Mouse (Mus musculus) kidney, postnatal 25 days (tissue): ENCODE data around the gene H2al1c.
"Not testable (repeated sequence)": the region's sequence is repeated elsewhere in the genome, so short reads cannot be mapped to it uniquely, and the experiment has no call there.

Experiments
- DNase-seq, 2 experiments: peaks; one replicate each; pipeline ENCODE4 v3.0.0; 2021; ENCODE audit warnings: mixed read lengths in 2 of 2

The H2al1c gene

DNA sequence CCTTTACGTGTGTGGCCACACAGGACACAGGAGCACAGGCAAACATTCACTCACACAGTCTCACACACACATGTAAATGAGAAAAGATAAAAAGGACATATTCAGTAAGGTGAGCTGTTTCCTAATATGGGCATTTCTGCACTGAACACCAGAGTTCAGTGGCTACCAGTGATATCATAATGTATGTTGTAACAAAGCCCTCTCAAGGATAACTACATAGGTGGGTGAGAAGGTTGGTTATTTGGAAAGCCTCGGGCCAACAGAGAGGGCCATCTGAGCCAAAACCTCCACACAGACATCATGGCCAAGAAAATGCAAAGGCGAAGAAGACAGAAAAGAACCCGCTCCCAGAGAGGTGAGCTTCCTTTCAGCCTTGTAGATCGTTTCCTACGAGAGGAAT, at the start of gene H2al1c:
H2al1c (plus strand) TSS at position 301 of the 400 bp plus-strand sequence.
- DNase-seq, result not testable (repeated sequence)

DNA sequence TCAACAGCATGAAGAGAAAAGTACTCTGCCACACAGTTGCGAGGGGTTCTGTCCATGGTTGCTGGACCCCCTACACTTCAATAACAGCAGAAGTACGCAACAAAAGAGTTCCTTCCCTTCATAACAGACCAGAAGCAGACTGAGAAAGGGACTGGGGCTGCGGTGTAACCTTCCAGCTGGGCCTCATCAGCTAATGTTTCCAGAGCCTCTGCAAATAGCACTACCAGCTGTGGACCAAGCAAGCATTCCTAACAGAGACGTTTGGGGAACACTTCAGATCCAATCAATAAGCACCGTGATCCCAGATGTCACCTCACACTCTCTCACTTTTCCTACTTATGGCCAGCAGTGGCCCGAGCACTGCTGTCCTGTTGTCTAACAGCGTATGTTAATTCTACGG, 40.5 kb upstream of the H2al1c start:
- DNase-seq, result no peak

DNA sequence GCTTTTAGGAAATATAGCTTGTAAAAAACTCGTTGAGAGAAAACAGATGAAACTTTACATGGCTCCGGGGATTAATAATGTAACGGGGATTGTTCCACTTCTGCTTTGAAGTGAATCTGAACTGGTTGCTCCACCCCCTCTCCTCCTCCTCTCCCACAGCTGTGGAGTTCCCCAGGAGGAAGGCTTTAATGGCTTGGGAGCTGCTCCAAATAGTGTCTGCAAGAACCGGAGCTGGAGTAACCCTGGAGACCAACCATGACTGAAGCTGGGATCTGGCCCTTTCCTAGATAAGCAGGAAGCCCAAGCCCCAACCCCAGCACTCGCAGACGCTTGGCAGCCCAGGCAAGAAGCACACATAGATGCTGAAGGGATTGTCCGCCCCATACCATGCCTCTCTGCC, 37.7 kb upstream of the H2al1c start:
- DNase-seq, result peak; percentile 35 to 46

DNA sequence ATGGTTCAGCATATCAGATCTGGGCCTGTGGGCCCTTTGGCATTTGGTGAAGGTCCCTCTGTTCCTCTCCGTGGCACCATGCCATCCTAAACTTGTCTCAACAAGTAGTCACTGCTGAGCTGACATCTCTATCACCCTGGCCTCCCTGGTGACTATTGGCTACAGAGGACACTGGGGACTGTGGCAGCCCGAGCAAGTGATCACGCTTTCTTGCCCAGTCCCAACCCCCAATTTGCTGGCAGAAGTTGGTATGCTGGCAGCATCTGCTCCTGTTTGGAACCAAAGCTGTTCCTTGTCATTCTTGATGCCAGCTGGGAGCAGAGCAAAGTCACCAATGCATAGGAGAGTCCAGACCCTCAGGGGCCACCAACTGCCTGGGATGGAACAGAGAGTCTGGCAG, 36.4 kb upstream of the H2al1c start:
- DNase-seq, result no peak

DNA sequence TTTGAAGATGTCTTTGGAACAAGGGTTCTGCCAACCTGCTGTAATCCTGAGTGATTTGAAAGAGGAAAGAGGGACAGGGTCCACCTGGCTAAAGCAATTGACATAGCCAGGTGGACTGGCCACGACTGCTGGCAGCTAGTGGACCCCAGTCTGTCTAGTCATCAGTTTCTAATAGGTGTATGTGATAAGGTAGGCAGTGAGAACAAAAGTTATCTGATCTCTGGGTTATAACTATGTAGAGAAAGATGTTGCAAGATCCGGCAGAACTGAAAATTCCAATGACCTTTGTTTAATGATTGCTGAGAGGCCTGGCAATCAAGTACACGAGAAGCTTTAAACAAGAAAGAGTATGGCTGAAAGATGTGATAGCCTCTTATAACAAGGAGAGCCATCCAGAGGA, 32.3 kb upstream of the H2al1c start:
- DNase-seq, result no peak

DNA sequence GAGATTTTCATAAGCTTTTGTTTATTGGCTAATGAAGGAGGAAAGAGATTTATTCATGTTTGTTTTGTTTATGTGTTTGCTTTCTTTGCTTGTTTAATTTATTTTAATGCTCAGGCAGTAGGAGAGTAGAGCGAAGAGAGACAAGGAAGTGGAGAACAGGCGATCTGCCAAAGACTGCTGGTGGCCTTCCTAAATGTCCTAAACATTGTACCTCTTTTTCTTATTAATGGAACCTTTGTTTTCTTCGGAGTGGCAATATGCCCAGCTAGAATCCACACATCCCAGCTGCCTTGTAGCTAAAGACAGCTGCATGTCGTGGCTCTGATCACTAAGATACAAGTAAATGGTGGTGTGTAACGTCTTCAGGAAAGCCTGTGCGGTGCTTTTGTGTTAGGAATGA, 28.4 kb upstream of the H2al1c start:
- DNase-seq, result no peak

DNA sequence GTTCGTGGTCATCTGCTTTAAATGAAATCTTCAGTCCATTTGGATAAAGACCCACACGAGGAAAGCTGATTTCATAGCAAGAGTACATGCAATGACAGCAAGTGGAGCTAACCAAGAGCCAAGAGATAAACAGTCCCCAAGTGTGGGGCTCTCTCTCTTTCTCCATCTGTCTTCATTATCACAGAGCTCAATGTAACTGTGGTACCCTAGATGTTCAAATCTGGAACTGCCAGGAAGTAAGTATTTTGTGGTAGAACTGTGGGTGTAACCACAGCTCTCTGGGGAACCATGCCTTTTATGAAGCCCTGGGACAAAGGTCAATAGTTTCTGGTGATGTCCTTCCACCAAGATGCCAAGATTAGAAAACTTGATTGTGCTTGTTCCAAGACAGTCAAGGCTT, 24.7 kb upstream of the H2al1c start:
- DNase-seq, result no peak

DNA sequence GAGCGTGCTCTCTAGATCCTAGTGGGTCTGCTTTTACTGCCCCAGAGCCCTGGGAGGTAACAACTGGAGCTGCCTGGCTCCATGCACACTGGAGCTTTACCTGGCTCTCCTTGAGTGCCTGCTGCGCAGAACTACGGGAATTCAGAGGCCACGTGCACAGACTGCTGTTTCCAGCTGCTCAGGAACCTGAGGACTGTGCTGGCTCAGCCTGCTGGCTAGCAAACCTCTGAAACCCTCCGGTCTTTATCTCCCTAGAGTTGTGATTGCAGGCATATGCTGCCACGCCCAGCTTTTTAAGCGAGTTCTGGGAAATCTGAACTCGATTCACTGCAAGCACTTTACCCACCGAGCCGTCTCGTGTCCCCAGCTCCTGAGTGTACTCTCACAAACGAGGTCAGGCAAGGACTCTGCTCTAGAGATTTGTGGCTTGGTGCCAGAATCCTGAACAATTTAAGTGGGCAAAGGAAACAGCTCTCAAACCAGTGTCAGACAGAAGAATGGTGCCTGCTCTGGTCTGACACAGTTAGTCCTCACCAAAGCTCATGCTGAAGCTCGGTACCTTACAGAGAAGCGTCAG, 17.1 kb upstream of the H2al1c start:
- peak; percentile 14 to 42 for DNase-seq

DNA sequence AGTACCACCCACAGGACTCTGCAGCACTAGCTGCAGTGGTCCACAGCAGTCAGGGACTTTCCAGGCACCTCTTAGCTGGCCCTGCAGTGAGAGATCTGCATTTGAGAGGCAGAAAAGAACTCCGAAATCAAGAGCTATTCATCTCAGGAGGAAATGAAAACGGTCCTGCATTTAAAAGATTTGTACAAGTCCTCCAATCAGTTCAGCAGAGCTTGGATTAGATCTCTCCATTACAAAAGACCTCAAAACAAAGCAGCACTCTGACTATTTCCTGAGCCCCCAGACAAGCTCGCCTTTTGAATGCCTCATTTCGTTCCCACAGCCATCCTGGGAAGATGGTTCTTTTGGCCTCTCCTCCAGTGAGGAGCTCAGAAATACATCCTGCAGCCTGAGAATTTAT, 16.2 kb upstream of the H2al1c start:
- no peak for DNase-seq

DNA sequence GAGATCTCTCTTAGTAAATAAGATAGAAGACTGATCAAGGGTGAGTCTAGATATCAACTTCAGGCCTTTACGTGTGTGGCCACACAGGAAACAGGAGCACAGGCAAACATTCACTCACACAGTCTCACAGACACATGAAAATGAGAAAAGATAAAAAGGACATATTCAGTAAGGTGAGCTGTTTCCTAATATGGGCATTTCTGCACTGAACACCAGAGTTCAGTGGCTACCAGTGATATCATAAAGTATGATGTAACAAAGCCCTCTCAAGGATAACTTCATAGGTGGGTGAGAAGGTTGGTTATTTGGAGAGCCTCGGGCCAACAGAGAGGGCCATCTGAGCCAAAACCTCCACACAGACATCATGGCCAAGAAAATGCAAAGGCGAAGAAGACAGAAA, 6.5 kb upstream of the H2al1c start, which contains the start of gene H2al1a:
H2al1a (plus strand) TSS at position 301 of the 400 bp plus-strand sequence.
- not testable (repeated sequence) for DNase-seq

DNA sequence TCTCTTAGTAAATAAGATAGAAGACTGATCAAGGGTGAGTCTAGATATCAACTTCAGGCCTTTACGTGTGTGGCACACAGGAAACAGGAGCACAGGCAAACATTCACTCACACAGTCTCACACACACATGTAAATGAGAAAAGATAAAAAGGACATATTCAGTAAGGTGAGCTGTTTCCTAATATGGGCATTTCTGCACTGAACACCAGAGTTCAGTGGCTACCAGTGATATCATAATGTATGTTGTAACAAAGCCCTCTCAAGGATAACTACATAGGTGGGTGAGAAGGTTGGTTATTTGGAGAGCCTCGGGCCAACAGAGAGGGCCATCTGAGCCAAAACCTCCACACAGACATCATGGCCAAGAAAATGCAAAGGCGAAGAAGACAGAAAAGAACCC, 3.3 kb upstream of the H2al1c start, which contains the start of gene H2al1b:
H2al1b (plus strand) TSS at position 301 of the 400 bp plus-strand sequence.
- not testable (repeated sequence) for DNase-seq

DNA sequence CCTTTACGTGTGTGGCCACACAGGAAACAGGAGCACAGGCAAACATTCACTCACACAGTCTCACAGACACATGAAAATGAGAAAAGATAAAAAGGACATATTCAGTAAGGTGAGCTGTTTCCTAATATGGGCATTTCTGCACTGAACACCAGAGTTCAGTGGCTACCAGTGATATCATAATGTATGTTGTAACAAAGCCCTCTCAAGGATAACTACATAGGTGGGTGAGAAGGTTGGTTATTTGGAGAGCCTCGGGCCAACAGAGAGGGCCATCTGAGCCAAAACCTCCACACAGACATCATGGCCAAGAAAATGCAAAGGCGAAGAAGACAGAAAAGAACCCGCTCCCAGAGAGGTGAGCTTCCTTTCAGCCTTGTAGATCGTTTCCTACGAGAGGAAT, 3.1 kb downstream of the H2al1c start, which contains the start of gene H2al1d:
H2al1d (plus strand) TSS at position 301 of the 400 bp plus-strand sequence.
- not testable (repeated sequence) for DNase-seq

DNA sequence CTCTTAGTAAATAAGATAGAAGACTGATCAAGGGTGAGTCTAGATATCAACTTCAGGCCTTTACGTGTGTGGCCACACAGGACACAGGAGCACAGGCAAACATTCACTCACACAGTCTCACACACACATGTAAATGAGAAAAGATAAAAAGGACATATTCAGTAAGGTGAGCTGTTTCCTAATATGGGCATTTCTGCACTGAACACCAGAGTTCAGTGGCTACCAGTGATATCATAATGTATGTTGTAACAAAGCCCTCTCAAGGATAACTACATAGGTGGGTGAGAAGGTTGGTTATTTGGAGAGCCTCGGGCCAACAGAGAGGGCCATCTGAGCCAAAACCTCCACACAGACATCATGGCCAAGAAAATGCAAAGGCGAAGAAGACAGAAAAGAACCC, 6.2 kb downstream of the H2al1c start, which contains the start of gene H2al1e:
H2al1e (plus strand) TSS at position 301 of the 400 bp plus-strand sequence.
- not testable (repeated sequence) for DNase-seq

DNA sequence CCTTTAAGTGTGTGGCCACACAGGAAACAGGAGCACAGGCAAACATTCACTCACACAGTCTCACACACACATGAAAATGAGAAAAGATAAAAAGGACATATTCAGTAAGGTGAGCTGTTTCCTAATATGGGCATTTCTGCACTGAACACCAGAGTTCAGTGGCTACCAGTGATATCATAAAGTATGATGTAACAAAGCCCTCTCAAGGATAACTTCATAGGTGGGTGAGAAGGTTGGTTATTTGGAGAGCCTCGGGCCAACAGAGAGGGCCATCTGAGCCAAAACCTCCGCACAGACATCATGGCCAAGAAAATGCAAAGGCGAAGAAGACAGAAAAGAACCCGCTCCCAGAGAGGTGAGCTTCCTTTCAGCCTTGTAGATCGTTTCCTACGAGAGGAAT, 9.4 kb downstream of the H2al1c start, which contains the start of gene H2al1f:
H2al1f (plus strand) TSS at position 301 of the 400 bp plus-strand sequence.
- DNase-seq, result not testable (repeated sequence)

DNA sequence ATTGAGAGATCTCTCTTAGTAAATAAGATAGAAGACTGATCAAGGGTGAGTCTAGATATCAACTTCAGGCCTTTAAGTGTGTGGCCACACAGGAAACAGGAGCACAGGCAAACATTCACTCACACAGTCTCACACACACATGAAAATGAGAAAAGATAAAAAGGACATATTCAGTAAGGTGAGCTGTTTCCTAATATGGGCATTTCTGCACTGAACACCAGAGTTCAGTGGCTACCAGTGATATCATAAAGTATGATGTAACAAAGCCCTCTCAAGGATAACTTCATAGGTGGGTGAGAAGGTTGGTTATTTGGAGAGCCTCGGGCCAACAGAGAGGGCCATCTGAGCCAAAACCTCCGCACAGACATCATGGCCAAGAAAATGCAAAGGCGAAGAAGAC, 12.5 kb downstream of the H2al1c start, which contains the start of gene H2al1g:
H2al1g (plus strand) TSS at position 301 of the 400 bp plus-strand sequence.
- not testable (repeated sequence) for DNase-seq

DNA sequence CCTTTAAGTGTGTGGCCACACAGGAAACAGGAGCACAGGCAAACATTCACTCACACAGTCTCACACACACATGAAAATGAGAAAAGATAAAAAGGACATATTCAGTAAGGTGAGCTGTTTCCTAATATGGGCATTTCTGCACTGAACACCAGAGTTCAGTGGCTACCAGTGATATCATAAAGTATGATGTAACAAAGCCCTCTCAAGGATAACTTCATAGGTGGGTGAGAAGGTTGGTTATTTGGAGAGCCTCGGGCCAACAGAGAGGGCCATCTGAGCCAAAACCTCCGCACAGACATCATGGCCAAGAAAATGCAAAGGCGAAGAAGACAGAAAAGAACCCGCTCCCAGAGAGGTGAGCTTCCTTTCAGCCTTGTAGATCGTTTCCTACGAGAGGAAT, 15.7 kb downstream of the H2al1c start, which contains the start of gene H2al1h:
H2al1h (plus strand) TSS at position 301 of the 400 bp plus-strand sequence.
- not testable (repeated sequence) for DNase-seq

DNA sequence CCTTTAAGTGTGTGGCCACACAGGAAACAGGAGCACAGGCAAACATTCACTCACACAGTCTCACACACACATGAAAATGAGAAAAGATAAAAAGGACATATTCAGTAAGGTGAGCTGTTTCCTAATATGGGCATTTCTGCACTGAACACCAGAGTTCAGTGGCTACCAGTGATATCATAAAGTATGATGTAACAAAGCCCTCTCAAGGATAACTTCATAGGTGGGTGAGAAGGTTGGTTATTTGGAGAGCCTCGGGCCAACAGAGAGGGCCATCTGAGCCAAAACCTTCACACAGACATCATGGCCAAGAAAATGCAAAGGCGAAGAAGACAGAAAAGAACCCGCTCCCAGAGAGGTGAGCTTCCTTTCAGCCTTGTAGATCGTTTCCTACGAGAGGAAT, 18.9 kb downstream of the H2al1c start, which contains the start of gene H2al1i:
H2al1i (plus strand) TSS at position 301 of the 400 bp plus-strand sequence.
- DNase-seq, result not testable (repeated sequence)

DNA sequence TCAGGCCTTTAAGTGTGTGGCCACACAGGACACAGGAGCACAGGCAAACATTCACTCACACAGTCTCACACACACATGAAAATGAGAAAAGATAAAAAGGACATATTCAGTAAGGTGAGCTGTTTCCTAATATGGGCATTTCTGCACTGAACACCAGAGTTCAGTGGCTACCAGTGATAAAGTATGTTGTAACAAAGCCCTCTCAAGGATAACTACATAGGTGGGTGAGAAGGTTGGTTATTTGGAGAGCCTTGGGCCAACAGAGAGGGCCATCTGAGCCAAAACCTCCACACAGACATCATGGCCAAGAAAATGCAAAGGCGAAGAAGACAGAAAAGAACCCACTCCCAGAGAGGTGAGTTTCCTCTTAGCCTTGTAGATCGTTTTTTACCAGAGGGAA, 22.1 kb downstream of the H2al1c start, which contains the start of gene H2al1j:
H2al1j (plus strand) TSS at position 301 of the 400 bp plus-strand sequence.
- DNase-seq, result not testable (repeated sequence)

DNA sequence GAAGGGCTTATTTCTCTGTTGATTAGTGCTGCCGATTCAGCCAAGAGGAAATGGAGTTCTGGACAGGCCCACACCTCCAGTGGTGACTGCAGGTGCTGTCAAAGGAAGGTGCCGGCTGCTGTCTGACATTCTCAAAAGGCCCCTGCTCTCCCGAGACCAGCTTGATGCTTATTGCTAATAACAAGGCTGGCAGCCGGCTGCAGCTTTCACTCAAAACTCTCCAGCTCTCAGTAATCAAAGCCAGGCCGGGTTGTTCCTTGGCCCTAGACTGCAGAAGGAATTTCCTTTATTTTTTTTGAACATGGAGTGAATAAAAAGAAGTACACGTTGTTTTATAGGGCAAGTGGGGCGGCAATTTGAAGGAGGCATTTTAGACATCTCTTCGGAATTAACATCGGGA, 40.3 kb downstream of the H2al1c start:
- no peak for DNase-seq

DNA sequence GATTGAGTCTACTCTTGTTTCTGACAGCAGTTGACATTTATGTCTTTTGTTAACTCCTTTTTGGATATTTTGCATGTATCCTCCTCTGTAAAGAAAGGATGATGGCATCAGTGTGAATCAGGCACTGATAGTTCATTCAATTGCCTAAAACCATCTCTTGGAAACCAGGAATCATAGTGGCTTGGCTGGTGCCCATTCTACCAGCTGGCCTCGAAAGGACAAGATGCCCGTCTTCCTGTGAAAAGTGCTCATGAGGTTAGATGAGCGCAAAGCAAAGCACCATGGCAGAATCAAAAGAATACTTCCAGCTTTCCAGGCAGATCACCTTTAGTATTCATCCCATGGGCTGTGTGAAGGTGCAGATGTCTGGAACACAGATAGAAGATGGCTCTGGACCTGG, 41.3 kb downstream of the H2al1c start:
- DNase-seq, result no peak
